8 mouse cellular contexts compared by ENCODE assay signal in genomic region chr1:191325726-191326232, GRCm38 (mm10). TPM values are rescaled to one million over a fixed set of nuclear protein-coding genes. Genes with fewer than 3 reads are reported as not detected.
DNase-seq lines count a peak whose midpoint lies in the region; ATAC-seq and TF ChIP-seq lines count a peak whose summit lies in the region.

TSS of gene Tmem206 (plus strand) at chr1:191325912.

- peak within 1 kb of the TSS; percentile 76 for H3K9ac ChIP-seq in ES-E14 (ENCODE audit: insufficient read depth, low read depth, low read length, poor library complexity, severe bottlenecking)
- H3K9ac ChIP-seq in forebrain, embryonic 16.5 days (replicated peaks; ENCODE audit: low read depth, low read length): peak within 1 kb of the TSS; percentile 94
- H3K9ac ChIP-seq in lung, embryonic 15.5 days: peak within 1 kb of the TSS; percentile 61

- peak; percentile 94 for DNase-seq in ES-E14 (ENCODE audit: low read depth, low spot score)
- peak; percentile 94 for DNase-seq in cerebellum, adult 11-12 months
- DNase-seq in heart, postnatal 4 days: peak; percentile 96
- DNase-seq in layer of hippocampus, adult 8-10 months (ENCODE audit: low spot score in 2 of 2): peak; percentile 89 to 94
- peak; percentile 92 for DNase-seq in ovary, adult 18-20 months (ENCODE audit: low spot score)
- DNase-seq in thymus, postnatal 0 days (ENCODE audit: low spot score): peak; percentile 98

- peak within 1 kb of the TSS; percentile 81 for H3K4me2 ChIP-seq in forebrain, embryonic 16.5 days (ENCODE audit: low read length)
- H3K4me2 ChIP-seq in lung, embryonic 15.5 days: peak within 1 kb of the TSS; percentile 86

- WGBS in forebrain, embryonic 16.5 days: under 1% methylated on average over 42 of the region's 42 CpGs
- 0% methylated on average over 42 of the region's 42 CpGs for WGBS in lung, embryonic 15.5 days

- ATAC-seq in forebrain, embryonic 16.5 days: peak; percentile 97
- peak; percentile 95 for ATAC-seq in lung, embryonic 15.5 days (ENCODE audit: borderline replicate concordance, extremely low read depth, low FRiP score, low TSS enrichment)

- no peaks in the 10 kb centered on the region for H3K27me3 ChIP-seq in forebrain, embryonic 16.5 days (replicated peaks; ENCODE audit: control insufficient read depth, insufficient read depth, low read length)
- H3K27me3 ChIP-seq in lung, embryonic 15.5 days: no peaks in the 10 kb centered on the region

- peaks cover 2 to 4% of the 10 kb centered on the region in 2 experiments; a peak in 2 of 4 replicates for H3K4me1 ChIP-seq in ES-E14 (ENCODE audit: control insufficient read depth in 2 of 2, insufficient read depth in 2 of 2, low read length in 2 of 2, poor library complexity in 1 of 2)
- peaks cover 29% of the 10 kb centered on the region for H3K4me1 ChIP-seq in forebrain, embryonic 16.5 days (replicated peaks; ENCODE audit: control insufficient read depth, insufficient read depth, low read length)
- H3K4me1 ChIP-seq in lung, embryonic 15.5 days: peaks cover 25% of the 10 kb centered on the region

- no peak within 1 kb of the TSS for H3K27ac ChIP-seq in ES-E14 (ENCODE audit: insufficient read depth, low read depth, low read length, poor library complexity, severe bottlenecking)
- H3K27ac ChIP-seq in forebrain, embryonic 16.5 days (ENCODE audit: low read length): peak within 1 kb of the TSS; percentile 90
- peak within 1 kb of the TSS; percentile 39 for H3K27ac ChIP-seq in lung, embryonic 15.5 days

- no peaks in the 10 kb centered on the region for H3K36me3 ChIP-seq in ES-E14 (ENCODE audit: control insufficient read depth, insufficient read depth, low read length, poor library complexity, severe bottlenecking)
- no peaks in the 10 kb centered on the region for H3K36me3 ChIP-seq in forebrain, embryonic 16.5 days (ENCODE audit: control insufficient read depth, insufficient read depth)
- no peaks in the 10 kb centered on the region for H3K36me3 ChIP-seq in lung, embryonic 15.5 days

- in situ Hi-C loops in ES-E14 (cut with MboI; ENCODE audit: low sequenced_read_pairs in 2 of 2, unreplicated experiment in 2 of 2): loop anchor here in 1 of 2 experiments (25.0 kb wide), 1 partner anchor 487 kb away; the partner anchor contains the start of gene Nek2

- no peaks in the 10 kb centered on the region for H3K9me3 ChIP-seq in ES-E14 (ENCODE audit: control insufficient read depth, insufficient read depth, low read depth, low read length)
- no peaks in the 10 kb centered on the region for H3K9me3 ChIP-seq in forebrain, embryonic 16.5 days (ENCODE audit: control insufficient read depth, low read length)
- H3K9me3 ChIP-seq in lung, embryonic 15.5 days: no peaks in the 10 kb centered on the region

- H3K4me3 ChIP-seq in ES-E14 (ENCODE audit: insufficient read depth in 1 of 2, low read depth in 1 of 2, low read length in 2 of 2, poor library complexity in 1 of 2, severe bottlenecking in 1 of 2): peak within 1 kb of the TSS; percentile 78
- H3K4me3 ChIP-seq in forebrain, embryonic 16.5 days (replicated peaks; ENCODE audit: low read length): peak within 1 kb of the TSS; percentile 83
- peak within 1 kb of the TSS; percentile 61 for H3K4me3 ChIP-seq in lung, embryonic 15.5 days

TF ChIP-seq in ES-E14, 5 proteins besides CTCF, POLR2A, EP300 and RAD21:
- TF ChIP-seq ZC3H11A (IDR thresholded peaks at IDR 0.05; ENCODE audit: borderline replicate concordance, low read depth, low read length) (no peak), ZNF384 (IDR thresholded peaks at IDR 0.05; ENCODE audit: low read depth, low read length) (no peak), HCFC1 (IDR thresholded peaks at IDR 0.05; ENCODE audit: borderline replicate concordance, insufficient read depth, low read length) (peak; percentile 98)

RNA-seq across cellular contexts. Expression of gene Tmem206, which starts in this region (rescaled TPM):
- 9.9 and 12.7 TPM in 2 replicates for total RNA-seq in ES-E14 (2012; rRNA removed)
- 54.0 and 56.3 TPM in 2 replicates for polyA plus RNA-seq in forebrain, embryonic 16.5 days (2015; fragmentation: Nextera tagmentation; extraction: Ambion mirVana)
- 1 to 10 TPM; 5.6 to 6.6 TPM for total RNA-seq in heart, postnatal 4 days (2021)
- 10 to 100 TPM in 3 of 4 experiments, 1 to 10 TPM in 1; 9.0 to 15.2 (median 11.7) TPM for total RNA-seq in layer of hippocampus, adult 8-10 months (2022)
- polyA plus RNA-seq in lung, embryonic 15.5 days (2015; fragmentation: Nextera tagmentation; extraction: Ambion mirVana): 21.5 and 22.7 TPM in 2 replicates
- 20.3 and 21.4 TPM in 2 replicates for polyA plus RNA-seq in thymus, postnatal 0 days (2015; fragmentation: Nextera tagmentation; extraction: Ambion mirVana)
